Mouse (Mus musculus) myocyte (in vitro differentiated cells): Measurements from ENCODE around the gene Naa38. TPM values are rescaled to one million over a fixed set of nuclear protein-coding genes. Genes with fewer than 3 reads are reported as not detected.

ENCODE experiments used
- H3K27me3 ChIP-seq: one replicate; pipeline ENCODE4 v1.6.1; 2011; ENCODE audit not compliant: control insufficient read depth, insufficient read depth, insufficient read length
- H3K36me3 ChIP-seq: one replicate; pipeline ENCODE4 v1.6.1; 2011; ENCODE audit not compliant: control insufficient read depth, insufficient read depth
- H3K4me2 ChIP-seq: one replicate; pipeline ENCODE4 v1.6.1; 2011; ENCODE audit warnings: low read depth, control low read depth
- H3K4me3 ChIP-seq: one replicate; pipeline ENCODE4 v1.5.1; 2011; ENCODE audit warnings: mild to moderate bottlenecking, control low read depth, moderate library complexity
- H3K79me2 ChIP-seq: one replicate; pipeline ENCODE4 v1.6.1; 2011; ENCODE audit not compliant: control insufficient read depth, insufficient read depth
- H3ac ChIP-seq: one replicate; pipeline ENCODE4 v1.6.1; 2011; ENCODE audit not compliant: control insufficient read depth, insufficient read length
- CEBPB ChIP-seq: IDR thresholded peaks from 2 replicates; pipeline ENCODE4 v1.6.1; 2011; ENCODE audit warnings: mild to moderate bottlenecking, moderate library complexity; ENCODE audit not compliant: poor library complexity, insufficient read depth, severe bottlenecking
- E2F4 ChIP-seq: IDR thresholded peaks from one replicate; pipeline ENCODE4 v1.6.1; 2011; ENCODE audit warnings: mild to moderate bottlenecking, control low read depth, moderate library complexity; ENCODE audit not compliant: insufficient read depth
- MAX ChIP-seq: IDR thresholded peaks from one replicate; pipeline ENCODE4 v1.6.1; 2011; ENCODE audit warnings: low read depth, mild to moderate bottlenecking, control low read depth
- MYOD1 ChIP-seq, 3 experiments: IDR thresholded peaks; one replicate each; pipeline ENCODE4 v1.6.1; 2011; ENCODE audit warnings: control low read depth in 2 of 3, low read depth in 2 of 3, mild to moderate bottlenecking in 2 of 3, moderate library complexity in 1 of 3; ENCODE audit not compliant: insufficient read length in 2 of 3, control insufficient read depth in 1 of 3
- MYOG ChIP-seq, 3 experiments: IDR thresholded peaks; one replicate each; pipeline ENCODE4 v1.6.1; 2011; ENCODE audit warnings: control low read depth in 2 of 3, low read depth in 2 of 3, mild to moderate bottlenecking in 2 of 3; ENCODE audit not compliant: insufficient read length in 2 of 3, control insufficient read depth in 1 of 3, insufficient read depth in 1 of 3
- POLR2A ChIP-seq: IDR thresholded peaks from one replicate; pipeline ENCODE4 v1.6.1; 2011; ENCODE audit warnings: low read depth, mild to moderate bottlenecking, control low read depth, moderate library complexity; ENCODE audit not compliant: insufficient read length
- POLR2AphosphoS2 ChIP-seq: IDR thresholded peaks from one replicate; pipeline ENCODE4 v1.6.1; 2011; ENCODE audit warnings: low read depth, control low read depth; ENCODE audit not compliant: insufficient read length
- REST ChIP-seq: IDR thresholded peaks from one replicate; pipeline ENCODE4 v1.6.1; 2011; ENCODE audit warnings: mild to moderate bottlenecking, control low read depth, moderate library complexity; ENCODE audit not compliant: insufficient read depth, insufficient read length
- SRF ChIP-seq: IDR thresholded peaks from one replicate; pipeline ENCODE4 v1.6.1; 2011; ENCODE audit warnings: low read depth; ENCODE audit not compliant: control insufficient read depth, insufficient read length
- TCF12 ChIP-seq: IDR thresholded peaks from one replicate; pipeline ENCODE4 v1.6.1; 2011; ENCODE audit warnings: mild to moderate bottlenecking, control low read depth; ENCODE audit not compliant: poor library complexity, insufficient read depth, severe bottlenecking
- TCF3 ChIP-seq: IDR thresholded peaks from one replicate; pipeline ENCODE4 v1.6.1; 2011; ENCODE audit warnings: low read depth, control low read depth; ENCODE audit not compliant: insufficient read length
- USF1 ChIP-seq: IDR thresholded peaks from one replicate; pipeline ENCODE4 v1.6.1; 2011; ENCODE audit warnings: low read depth, mild to moderate bottlenecking, control low read depth, moderate library complexity
- polyA plus RNA-seq: library from polyadenylated mRNA; unstranded; fragments of >200 nt; fragmentation: generic; extraction: Trizol; gene quantifications from one replicate; pipeline ENCODE4 v1.2.1, GENCODE M21; 2012; ENCODE audit warnings: missing spikeins

Gene Naa38
- polyA plus RNA-seq, 1 experiment: 126 TPM

GRCm38 (mm10) chr11:69423885-69424284 lies 28.6 kb downstream of the Naa38 start:
- Histone ChIP-seq H3K4me3 (no peak overlapping the region), H3K36me3 (no peaks in the 10 kb centered on the region), H3ac (no peak overlapping the region), H3K27me3 (peaks cover 17% of the 10 kb centered on the region), H3K4me2 (no peak overlapping the region), H3K79me2 (no peaks in the 10 kb centered on the region)
- TF ChIP-seq E2F4 (no peak), MYOD1 (IDR thresholded peaks at IDR 0.05; ENCODE audit: control insufficient read depth in 1 of 3, insufficient read length in 2 of 3, low read depth in 2 of 3) (no peak)

- Histone ChIP-seq H3ac (no peak overlapping the region), H3K4me2 (no peak overlapping the region), H3K36me3 (no peaks in the 10 kb centered on the region), H3K27me3 (peaks cover 17% of the 10 kb centered on the region), H3K79me2 (no peaks in the 10 kb centered on the region), H3K4me3 (no peak overlapping the region)
- TF ChIP-seq MYOG (IDR thresholded peaks at IDR 0.05; ENCODE audit: control insufficient read depth in 1 of 3, insufficient read depth in 1 of 3, insufficient read length in 2 of 3, low read depth in 2 of 3) (no peak), POLR2AphosphoS2 (no peak), TCF12 (no peak), MYOD1 (IDR thresholded peaks at IDR 0.05; ENCODE audit: control insufficient read depth in 1 of 3, insufficient read length in 2 of 3, low read depth in 2 of 3) (no peak), SRF (no peak)
These were observed 31.0 kb downstream of the Naa38 start for GRCm38 (mm10) chr11:69426246-69426645.

GRCm38 (mm10) chr11:69428751-69429150 lies 33.5 kb downstream of the Naa38 start:
- Histone ChIP-seq H3K4me2 (no peak overlapping the region), H3K4me3 (no peak overlapping the region), H3K79me2 (no peaks in the 10 kb centered on the region), H3K27me3 (peaks cover 6% of the 10 kb centered on the region), H3K36me3 (no peaks in the 10 kb centered on the region), H3ac (no peak overlapping the region)
- TF ChIP-seq POLR2AphosphoS2 (no peak), MYOG (IDR thresholded peaks at IDR 0.05; ENCODE audit: control insufficient read depth in 1 of 3, insufficient read depth in 1 of 3, insufficient read length in 2 of 3, low read depth in 2 of 3) (no peak), TCF12 (no peak), USF1 (no peak), MYOD1 (IDR thresholded peaks at IDR 0.05; ENCODE audit: control insufficient read depth in 1 of 3, insufficient read length in 2 of 3, low read depth in 2 of 3) (no peak), SRF (no peak), E2F4 (no peak), MAX (no peak)

GRCm38 (mm10) chr11:69429313-69429712 lies 34.0 kb downstream of the Naa38 start:
- Histone ChIP-seq H3K4me3 (no peak overlapping the region), H3K4me2 (no peak overlapping the region), H3ac (no peak overlapping the region), H3K36me3 (no peaks in the 10 kb centered on the region), H3K27me3 (peaks cover under 1% of the 10 kb centered on the region), H3K79me2 (no peaks in the 10 kb centered on the region)
- no peak for TF ChIP-seq REST
- no peak for TF ChIP-seq MYOD1 (IDR thresholded peaks at IDR 0.05; ENCODE audit: control insufficient read depth in 1 of 3, insufficient read length in 2 of 3, low read depth in 2 of 3)
- no peak for TF ChIP-seq POLR2A
- TF ChIP-seq POLR2AphosphoS2: no peak
- no peak for TF ChIP-seq E2F4
- no peak for TF ChIP-seq TCF3
- TF ChIP-seq MAX: no peak
- TF ChIP-seq CEBPB: no peak
- no peak for TF ChIP-seq TCF12
- no peak for TF ChIP-seq USF1

- no peak for TF ChIP-seq E2F4
- TF ChIP-seq MYOD1 (IDR thresholded peaks at IDR 0.05; ENCODE audit: control insufficient read depth in 1 of 3, insufficient read length in 2 of 3, low read depth in 2 of 3): no peak
- no peak for TF ChIP-seq CEBPB
- TF ChIP-seq REST: no peak
- TF ChIP-seq USF1: no peak
- TF ChIP-seq SRF: no peak
- TF ChIP-seq POLR2A: no peak
- TF ChIP-seq TCF12: no peak
- no peak for TF ChIP-seq MYOG (IDR thresholded peaks at IDR 0.05; ENCODE audit: control insufficient read depth in 1 of 3, insufficient read depth in 1 of 3, insufficient read length in 2 of 3, low read depth in 2 of 3)
- no peak for TF ChIP-seq MAX
- TF ChIP-seq POLR2AphosphoS2: no peak
- no peak for TF ChIP-seq TCF3
- Histone ChIP-seq H3K79me2 (no peaks in the 10 kb centered on the region), H3ac (no peak overlapping the region), H3K4me3 (no peak overlapping the region), H3K36me3 (no peaks in the 10 kb centered on the region), H3K4me2 (no peak overlapping the region), H3K27me3 (no peaks in the 10 kb centered on the region)
These were observed 35.3 kb downstream of the Naa38 start for GRCm38 (mm10) chr11:69430631-69431030.
